Mouse (Mus musculus) T-helper 17 cell (primary cell): Measurements from ENCODE around the gene Gna14.

Source experiments
- in situ Hi-C, 2 experiments: fragments of 300-600 bp; cut with MboI, MseI; formaldehyde crosslinking; loops; 1 replicate in 1 of 2; 2 replicates in 1 of 2; pipeline ENCODE4 v1.15.1; 2025; ENCODE audit warnings: high pct_unique_total_duplicates in 2 of 2

The Gna14 gene

GRCm38 (mm10) chr19:16450824-16451223 lies 15.3 kb downstream of the Gna14 start:
- in situ Hi-C loops: no loop called here

GRCm38 (mm10) chr19:16456181-16456580 lies 20.6 kb downstream of the Gna14 start:
- in situ Hi-C loops: no loop called here

- in situ Hi-C loops: no loop called here
Observed at GRCm38 (mm10) chr19:16457127-16457526, 21.6 kb downstream of the Gna14 start.

- in situ Hi-C loops: no loop called here
Observed at GRCm38 (mm10) chr19:16459317-16459716, 23.8 kb downstream of the Gna14 start.

- in situ Hi-C loops: no loop called here
Observed at GRCm38 (mm10) chr19:16460292-16460691, 24.7 kb downstream of the Gna14 start.

GRCm38 (mm10) chr19:16460831-16461230 lies 25.3 kb downstream of the Gna14 start:
- in situ Hi-C loops: no loop called here

GRCm38 (mm10) chr19:16462461-16462860 lies 26.9 kb downstream of the Gna14 start:
- in situ Hi-C loops: no loop called here

- in situ Hi-C loops: no loop called here
Observed at GRCm38 (mm10) chr19:16464730-16465129, 29.2 kb downstream of the Gna14 start.

- in situ Hi-C loops: no loop called here
Observed at GRCm38 (mm10) chr19:16468756-16469374, 33.3 kb downstream of the Gna14 start.

GRCm38 (mm10) chr19:16472655-16473054 lies 37.1 kb downstream of the Gna14 start:
- in situ Hi-C loops: no loop called here

GRCm38 (mm10) chr19:16477314-16477946 lies 41.9 kb downstream of the Gna14 start:
- in situ Hi-C loops: no loop called here

GRCm38 (mm10) chr19:16478186-16478607 lies 42.6 kb downstream of the Gna14 start:
- in situ Hi-C loops: no loop called here

- in situ Hi-C loops: loop anchor here in 1 of 2 experiments (5.0 kb wide), 1 partner anchor 80 kb away; no protein-coding TSS in a partner anchor
Observed at GRCm38 (mm10) chr19:16482047-16482446, 46.5 kb downstream of the Gna14 start.

- in situ Hi-C loops: loop anchor here in 1 of 2 experiments (5.0 kb wide), 1 partner anchor 82 kb away; no protein-coding TSS in a partner anchor
Observed at GRCm38 (mm10) chr19:16484237-16484636, 48.7 kb downstream of the Gna14 start.

- in situ Hi-C loops: loop anchor here in 1 of 2 experiments (5.0 kb wide), 1 partner anchor 82 kb away; no protein-coding TSS in a partner anchor
Observed at GRCm38 (mm10) chr19:16484671-16485070, 49.1 kb downstream of the Gna14 start.

- in situ Hi-C loops: loop anchor here in 1 of 2 experiments (10.0 kb wide), 1 partner anchor 56 kb away; the partner anchor contains the start of gene Gna14
Observed at GRCm38 (mm10) chr19:16490756-16491155, 55.2 kb downstream of the Gna14 start.

GRCm38 (mm10) chr19:16491497-16491896 lies 55.9 kb downstream of the Gna14 start:
- in situ Hi-C loops: loop anchor here in 1 of 2 experiments (10.0 kb wide), 1 partner anchor 57 kb away; the partner anchor contains the start of gene Gna14

- in situ Hi-C loops: loop anchor here in 1 of 2 experiments (10.0 kb wide), 1 partner anchor 58 kb away; the partner anchor contains the start of gene Gna14
Observed at GRCm38 (mm10) chr19:16492453-16492852, 56.9 kb downstream of the Gna14 start.

GRCm38 (mm10) chr19:16494816-16495516 lies 59.4 kb downstream of the Gna14 start:
- in situ Hi-C loops: loop anchor here in 1 of 2 experiments (10.0 kb wide), 1 partner anchor 60 kb away; the partner anchor contains the start of gene Gna14

- in situ Hi-C loops: loop anchor here in 1 of 2 experiments (10.0 kb wide), 1 partner anchor 61 kb away; the partner anchor contains the start of gene Gna14
Observed at GRCm38 (mm10) chr19:16496016-16496415, 60.5 kb downstream of the Gna14 start.

- in situ Hi-C loops: no loop called here
Observed at GRCm38 (mm10) chr19:16502054-16502453, 66.5 kb downstream of the Gna14 start.
